Mouse (Mus musculus): ENCODE results near the gene Flt1. TPM values are rescaled to one million over a fixed set of nuclear protein-coding genes. Genes with fewer than 3 reads are reported as not detected.
"Not testable (repeated sequence)": the region's sequence is repeated elsewhere in the genome, so short reads cannot be mapped to it uniquely, and the experiment has no call there.

Flt1 gene
- total and polyA plus RNA-seq, 2 experiments from 2014 or later: 10.0 to 17.7 TPM

- 90% methylated on average over 7 of the region's 7 CpGs for WGBS
- no peaks in the 10 kb centered on the region for H3K36me3 ChIP-seq (ENCODE audit: insufficient read depth, low read length)
- no peaks in the 10 kb centered on the region for H3K27me3 ChIP-seq (ENCODE audit: insufficient read depth, low read length)
- H3K9me3 ChIP-seq (ENCODE audit: low read length): no peaks in the 10 kb centered on the region
- no peak overlapping the region for H3K9ac ChIP-seq (replicated peaks; ENCODE audit: low read length)
- H3K4me2 ChIP-seq (ENCODE audit: low read depth, low read length): no peak overlapping the region
- no peak for ATAC-seq
- no peak overlapping the region for H3K27ac ChIP-seq
- TF ChIP-seq CTCF (IDR thresholded peaks at IDR 0.05; ENCODE audit: low read depth): no peak
- no peak for DNase-seq (ENCODE audit: low spot score)
- no peak overlapping the region for H3K4me3 ChIP-seq (ENCODE audit: low read length)
- no peaks in the 10 kb centered on the region for H3K4me1 ChIP-seq (ENCODE audit: insufficient read depth, low read length)
Observed at GRCm38 (mm10) chr5:147572695-147573094, 153.1 kb downstream of the Flt1 start.

DNA sequence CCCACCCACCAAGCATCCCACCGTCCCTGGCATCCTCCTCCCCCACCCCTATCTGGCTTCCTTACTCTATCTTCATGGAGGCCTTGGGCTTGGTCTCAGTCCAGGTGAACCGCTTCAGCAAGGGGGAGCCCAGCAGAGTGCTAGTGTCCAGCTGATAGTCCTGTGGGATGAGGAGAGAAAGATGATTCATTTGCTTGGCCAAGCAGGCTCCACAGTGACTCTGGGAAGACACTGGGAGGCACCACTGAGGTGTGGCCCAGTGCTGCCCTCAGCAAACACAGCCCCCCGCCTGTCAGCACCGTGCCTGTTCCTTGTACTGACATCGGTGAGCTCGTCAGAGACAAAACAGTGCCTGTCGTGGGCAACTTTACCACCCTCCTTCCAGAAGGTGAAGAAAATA is 159.5 kb downstream of the Flt1 start:
- DNase-seq (ENCODE audit: low spot score): no peak
- Histone ChIP-seq H3K4me2 (ENCODE audit: low read depth, low read length) (no peak overlapping the region), H3K4me1 (ENCODE audit: insufficient read depth, low read length) (no peaks in the 10 kb centered on the region), H3K36me3 (ENCODE audit: insufficient read depth, low read length) (no peaks in the 10 kb centered on the region), H3K9ac (replicated peaks; ENCODE audit: low read length) (no peak overlapping the region), H3K27me3 (ENCODE audit: insufficient read depth, low read length) (no peaks in the 10 kb centered on the region), H3K9me3 (ENCODE audit: low read length) (no peaks in the 10 kb centered on the region), H3K4me3 (ENCODE audit: low read length) (no peak overlapping the region), H3K27ac (no peak overlapping the region)
- no peak for ATAC-seq
- no peak for TF ChIP-seq CTCF (IDR thresholded peaks at IDR 0.05; ENCODE audit: low read depth)
- 78% methylated on average over 7 of the region's 7 CpGs for WGBS

GRCm38 (mm10) chr5:147565444-147565843 is 160.4 kb downstream of the Flt1 start:
- DNase-seq (ENCODE audit: low spot score) (no peak), ATAC-seq (no peak)
- Histone ChIP-seq H3K4me3 (ENCODE audit: low read length) (no peak overlapping the region), H3K4me1 (ENCODE audit: insufficient read depth, low read length) (no peaks in the 10 kb centered on the region), H3K36me3 (ENCODE audit: insufficient read depth, low read length) (no peaks in the 10 kb centered on the region), H3K9me3 (ENCODE audit: low read length) (no peaks in the 10 kb centered on the region), H3K4me2 (ENCODE audit: low read depth, low read length) (no peak overlapping the region), H3K9ac (replicated peaks; ENCODE audit: low read length) (no peak overlapping the region), H3K27me3 (ENCODE audit: insufficient read depth, low read length) (no peaks in the 10 kb centered on the region), H3K27ac (no peak overlapping the region)
- TF ChIP-seq CTCF (IDR thresholded peaks at IDR 0.05; ENCODE audit: low read depth): no peak
- 86% methylated on average over 7 of the region's 7 CpGs for WGBS

DNA sequence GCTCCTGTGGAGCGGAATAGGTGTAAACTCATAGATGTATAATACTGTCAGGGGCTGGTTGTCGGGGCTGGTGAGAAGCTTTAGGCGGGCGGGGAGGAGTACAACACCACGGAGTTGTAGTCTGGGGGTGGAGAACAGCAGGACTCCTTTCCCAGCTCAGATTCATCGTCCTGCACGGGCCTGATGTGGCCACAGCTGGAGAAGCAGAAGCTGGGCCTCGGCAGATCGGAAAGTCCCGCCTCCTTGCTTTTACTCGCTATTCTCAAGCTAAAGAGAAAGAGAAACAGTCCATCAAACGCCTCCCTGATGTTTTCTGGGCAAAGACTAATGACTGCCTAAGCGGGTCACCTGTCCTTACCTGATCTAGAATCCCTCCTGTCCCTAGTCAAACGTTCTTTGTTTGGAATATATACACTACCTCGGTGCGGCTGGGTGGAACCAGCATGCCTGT is 161.6 kb downstream of the Flt1 start:
- Histone ChIP-seq H3K36me3 (ENCODE audit: insufficient read depth, low read length) (no peaks in the 10 kb centered on the region), H3K27ac (no peak overlapping the region), H3K27me3 (ENCODE audit: insufficient read depth, low read length) (no peaks in the 10 kb centered on the region), H3K4me3 (ENCODE audit: low read length) (no peak overlapping the region), H3K4me1 (ENCODE audit: insufficient read depth, low read length) (no peaks in the 10 kb centered on the region), H3K9ac (replicated peaks; ENCODE audit: low read length) (no peak overlapping the region), H3K9me3 (ENCODE audit: low read length) (no peaks in the 10 kb centered on the region), H3K4me2 (ENCODE audit: low read depth, low read length) (peak overlapping the region; percentile 21; the same call in 1 of the 2 replicates)
- 26% methylated on average over 16 of the region's 16 CpGs for WGBS
- TF ChIP-seq CTCF (IDR thresholded peaks at IDR 0.05; ENCODE audit: low read depth): no peak
- DNase-seq (ENCODE audit: low spot score): no peak
- ATAC-seq: 0 out of 2 replicates have a peak, but pooled peaks have one; percentile 35

DNA sequence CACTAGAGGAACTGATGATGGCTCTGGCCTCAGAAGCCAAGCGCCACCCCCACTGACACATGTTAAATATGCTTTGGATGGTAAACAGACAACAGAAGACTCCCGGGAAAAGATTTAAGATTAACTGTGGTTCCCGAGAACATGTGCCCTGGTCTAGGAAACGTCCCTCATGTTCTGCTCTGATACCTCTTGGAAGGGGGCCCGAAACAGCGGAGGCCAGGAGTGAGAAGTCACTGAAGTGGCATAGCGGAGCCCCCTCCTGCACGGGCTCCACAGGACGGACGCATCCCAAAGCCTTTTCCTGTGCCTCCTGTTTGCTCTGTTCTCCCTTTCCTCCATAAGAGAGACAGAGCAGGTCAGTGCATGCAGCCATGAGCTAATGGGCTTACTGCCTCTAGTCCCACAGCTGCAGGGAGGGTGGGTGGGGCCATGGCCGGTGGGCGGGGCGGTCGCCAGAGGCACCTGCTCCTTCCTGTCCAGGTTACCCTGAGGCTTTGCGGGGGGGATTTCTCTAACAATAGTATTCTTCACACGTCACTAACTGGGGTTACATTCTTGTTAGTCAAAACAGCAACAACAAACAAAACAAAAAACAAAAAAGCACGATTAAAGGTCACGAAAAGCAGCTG is 162.2 kb downstream of the Flt1 start:
- no peaks in the 10 kb centered on the region for H3K9me3 ChIP-seq (ENCODE audit: low read length)
- H3K27ac ChIP-seq: no peak overlapping the region
- H3K4me2 ChIP-seq (ENCODE audit: low read depth, low read length): 0 out of 2 replicates have a peak overlapping the region, but pooled peaks have one; percentile 21
- no peak overlapping the region for H3K4me3 ChIP-seq (ENCODE audit: low read length)
- ATAC-seq (no peak), DNase-seq (ENCODE audit: low spot score) (no peak)
- no peak for TF ChIP-seq CTCF (IDR thresholded peaks at IDR 0.05; ENCODE audit: low read depth)
- H3K27me3 ChIP-seq (ENCODE audit: insufficient read depth, low read length): no peaks in the 10 kb centered on the region
- H3K36me3 ChIP-seq (ENCODE audit: insufficient read depth, low read length): no peaks in the 10 kb centered on the region
- no peak overlapping the region for H3K9ac ChIP-seq (replicated peaks; ENCODE audit: low read length)
- no peaks in the 10 kb centered on the region for H3K4me1 ChIP-seq (ENCODE audit: insufficient read depth, low read length)
- WGBS: 39% methylated on average over 18 of the region's 18 CpGs

GRCm38 (mm10) chr5:147557641-147558040 is 168.2 kb downstream of the Flt1 start:
- not testable (repeated sequence) for H3K4me2 ChIP-seq (ENCODE audit: low read depth, low read length); H3K27me3 ChIP-seq (ENCODE audit: insufficient read depth, low read length); H3K27ac ChIP-seq; H3K4me3 ChIP-seq (ENCODE audit: low read length); H3K36me3 ChIP-seq (ENCODE audit: insufficient read depth, low read length); ATAC-seq; H3K9me3 ChIP-seq (ENCODE audit: low read length); H3K9ac ChIP-seq (replicated peaks; ENCODE audit: low read length); DNase-seq (ENCODE audit: low spot score); H3K4me1 ChIP-seq (ENCODE audit: insufficient read depth, low read length)
- 65% methylated on average over 5 of the region's 6 CpGs for WGBS

GRCm38 (mm10) chr5:147551879-147552627 is 173.8 kb downstream of the Flt1 start:
- Histone ChIP-seq H3K27ac (no peak overlapping the region), H3K4me2 (ENCODE audit: low read depth, low read length) (no peak overlapping the region), H3K9me3 (ENCODE audit: low read length) (no peaks in the 10 kb centered on the region), H3K36me3 (ENCODE audit: insufficient read depth, low read length) (peaks cover 26% of the 10 kb centered on the region), H3K27me3 (ENCODE audit: insufficient read depth, low read length) (no peaks in the 10 kb centered on the region), H3K4me1 (ENCODE audit: insufficient read depth, low read length) (no peaks in the 10 kb centered on the region), H3K4me3 (ENCODE audit: low read length) (no peak overlapping the region), H3K9ac (replicated peaks; ENCODE audit: low read length) (no peak overlapping the region)
- DNase-seq (ENCODE audit: low spot score): peak; percentile 9
- peak; percentile 41 for TF ChIP-seq CTCF (IDR thresholded peaks at IDR 0.05; ENCODE audit: low read depth)
- ATAC-seq: no peak
- 81% methylated on average over 13 of the region's 13 CpGs for WGBS

Measured in hindbrain, postnatal 0 days (tissue).